Mouse (Mus musculus) ES-E14 (cell line): ENCODE results near the gene Bola1.

Source experiments
- CHD2 ChIP-seq: IDR thresholded peaks from 2 replicates; pipeline ENCODE4 v1.6.1; 2014; ENCODE audit warnings: mild to moderate bottlenecking, low read depth, low read length, inconsistent platforms
- HCFC1 ChIP-seq: IDR thresholded peaks from 2 replicates; pipeline ENCODE4 v1.6.1; 2012; ENCODE audit warnings: low read length, inconsistent platforms, borderline replicate concordance; ENCODE audit not compliant: insufficient read depth
- MAFK ChIP-seq: IDR thresholded peaks from 2 replicates; pipeline ENCODE4 v1.6.1; 2014; ENCODE audit warnings: mild to moderate bottlenecking, low read depth, low read length, inconsistent platforms; ENCODE audit not compliant: insufficient read depth
- ZC3H11A ChIP-seq: IDR thresholded peaks from 2 replicates; pipeline ENCODE4 v1.6.1; 2012; ENCODE audit warnings: low read depth, mild to moderate bottlenecking, inconsistent platforms, low read length, borderline replicate concordance
- ZNF384 ChIP-seq: IDR thresholded peaks from 2 replicates; pipeline ENCODE4 v1.6.1; 2012; ENCODE audit warnings: low read depth, low read length, inconsistent platforms

- TF ChIP-seq CHD2 (no peak), HCFC1 (no peak), MAFK (no peak), ZC3H11A (no peak), ZNF384 (no peak)
Observed at GRCm38 (mm10) chr3:96237904-96238511, 18.5 kb upstream of the Bola1 start.
